Mouse (Mus musculus) thymus, adult 2 months (tissue): ENCODE results near the gene Mael.

Experiments
- CTCF ChIP-seq: fragments of 200-500 bp; IDR thresholded peaks from 2 replicates; pipeline ENCODE4 v1.5.1; 2012; ENCODE audit warnings: mild to moderate bottlenecking, control low read depth, low read length, moderate library complexity, borderline replicate concordance; ENCODE audit not compliant: control insufficient read depth, poor library complexity, insufficient read depth; ENCODE audit errors: extremely low read depth
- POLR2A ChIP-seq: fragments of 200-500 bp; IDR thresholded peaks from 2 replicates; pipeline ENCODE4 v1.6.1; 2012; ENCODE audit warnings: mild to moderate bottlenecking, low read length, control low read depth, moderate library complexity; ENCODE audit not compliant: control insufficient read depth, poor library complexity, insufficient read depth; ENCODE audit errors: extremely low read depth

DNA sequence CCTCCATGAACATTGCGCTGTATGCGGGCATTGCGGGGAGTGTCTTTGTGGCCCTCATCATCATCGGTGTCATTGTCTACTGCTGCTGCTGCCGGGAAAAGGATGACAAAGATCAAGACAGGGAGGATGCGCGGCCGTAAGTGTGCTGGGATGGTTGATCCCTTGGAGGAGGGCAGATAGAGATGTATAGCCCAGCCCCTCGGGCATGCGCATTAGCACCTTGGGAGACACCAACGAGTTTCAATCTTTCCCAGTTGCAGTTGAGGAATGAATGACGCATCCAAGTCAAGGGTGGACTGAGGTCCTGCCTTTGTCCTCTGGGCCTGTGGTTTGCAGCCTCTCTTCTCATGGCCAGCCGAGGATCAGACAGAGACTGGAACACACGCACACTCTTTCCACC, 74.0 kb downstream of the Mael start:
- TF ChIP-seq CTCF: no peak
- no peak for TF ChIP-seq POLR2A
